Mouse (Mus musculus) spleen, adult 2 months (tissue): Measurements from ENCODE around the gene Serpine2.

Experiments
- CTCF ChIP-seq: fragments of 200-500 bp; IDR thresholded peaks from 2 replicates; pipeline ENCODE4 v1.5.1; 2011; ENCODE audit warnings: mild to moderate bottlenecking, inconsistent platforms; ENCODE audit not compliant: insufficient read depth, insufficient read length, insufficient replicate concordance; ENCODE audit errors: extremely low read depth
- POLR2A ChIP-seq: fragments of 200-500 bp; IDR thresholded peaks from 2 replicates; pipeline ENCODE4 v1.6.1; 2011; ENCODE audit warnings: low read depth, low read length, inconsistent platforms

DNA sequence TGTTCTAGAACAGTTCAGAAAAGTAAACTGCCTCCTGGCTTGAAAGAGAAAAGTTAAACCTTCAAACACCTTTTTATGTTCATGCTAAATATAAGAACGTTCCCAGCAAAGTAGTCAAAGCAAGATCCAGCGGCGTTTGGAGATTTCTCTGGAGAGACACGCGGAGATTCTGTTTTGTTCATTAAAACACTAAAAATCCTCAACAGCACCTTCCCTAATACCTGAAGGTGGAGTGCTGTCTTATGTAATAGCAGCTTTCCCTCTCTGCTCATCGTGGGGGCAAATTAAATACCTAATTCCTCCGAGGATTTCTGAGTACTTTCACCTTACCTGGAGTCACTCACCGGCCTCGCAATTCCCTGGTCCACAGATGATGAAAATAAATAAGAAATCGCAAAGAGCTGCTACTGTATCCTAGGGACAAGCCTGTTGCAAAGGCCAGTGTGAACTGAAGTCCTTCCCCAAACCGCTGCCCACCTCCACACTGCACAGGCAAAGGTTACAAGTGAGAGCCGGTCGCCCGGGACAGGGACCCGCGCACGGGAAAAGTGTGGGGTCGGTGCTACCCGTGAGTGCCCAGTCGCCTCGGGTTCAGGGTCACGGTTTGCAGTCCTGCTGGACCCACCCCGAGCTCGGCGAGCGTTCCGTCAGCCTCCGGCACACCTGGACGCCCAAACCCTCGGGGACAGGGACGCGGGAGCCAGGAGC is 3.1 kb downstream of the Serpine2 start:
- no peak for TF ChIP-seq POLR2A
- no peak for TF ChIP-seq CTCF
